Mouse (Mus musculus): Measurements from ENCODE around the gene Lrp11. TPM values are rescaled to one million over a fixed set of nuclear protein-coding genes. Genes with fewer than 3 reads are reported as not detected.

Gene Lrp11
- 1.3 and 2.2 TPM in 2 replicates for polyA plus RNA-seq (2012; rRNA removed)

GRCm38 (mm10) chr10:7589592-7590233 is at the start of gene Lrp11:
Gene Lrp11 (plus strand): TSS chr10:7589800.
- TF ChIP-seq CTCF (IDR thresholded peaks at IDR 0.05; ENCODE audit: extremely low read depth, insufficient read depth, insufficient read length, insufficient replicate concordance) = no peak
- TF ChIP-seq POLR2A (IDR thresholded peaks at IDR 0.05; ENCODE audit: low read depth, low read length) = no peak
- WGBS = under 1% methylated on average over 67 of the region's 76 CpGs
- H3K27ac ChIP-seq (ENCODE audit: insufficient read depth, low read length) = peak within 1 kb of the TSS; percentile 56
- H3K36me3 ChIP-seq (ENCODE audit: control insufficient read depth, insufficient read depth, low read length) = no peaks in the 10 kb centered on the region
- H3K27me3 ChIP-seq (ENCODE audit: control insufficient read depth, insufficient read depth, low read length) = peaks cover 2% of the 10 kb centered on the region; the same call in 1 of the 2 replicates
- peak within 1 kb of the TSS; percentile 90 for H3K4me3 ChIP-seq (ENCODE audit: extremely low read depth, insufficient read depth, insufficient read length)
- peaks cover 3% of the 10 kb centered on the region; the same call in 1 of the 2 replicates for H3K4me1 ChIP-seq (ENCODE audit: control insufficient read depth, insufficient read depth, insufficient read length)
- DNase-seq (ENCODE audit: low read depth in 1 of 2, low spot score in 2 of 2) = peak; percentile 81 to 93

- Histone ChIP-seq H3K4me3 (ENCODE audit: extremely low read depth, insufficient read depth, insufficient read length) (no peak overlapping the region), H3K27ac (ENCODE audit: insufficient read depth, low read length) (no peak overlapping the region), H3K36me3 (ENCODE audit: control insufficient read depth, insufficient read depth, low read length) (no peaks in the 10 kb centered on the region), H3K27me3 (ENCODE audit: control insufficient read depth, insufficient read depth, low read length) (no peaks in the 10 kb centered on the region), H3K4me1 (ENCODE audit: control insufficient read depth, insufficient read depth, insufficient read length) (no peaks in the 10 kb centered on the region)
- TF ChIP-seq CTCF (IDR thresholded peaks at IDR 0.05; ENCODE audit: extremely low read depth, insufficient read depth, insufficient read length, insufficient replicate concordance) = peak; percentile 39; the same call in 1 of the 2 replicates
- no peak for TF ChIP-seq POLR2A (IDR thresholded peaks at IDR 0.05; ENCODE audit: low read depth, low read length)
- peak; percentile 15 to 33 for DNase-seq (ENCODE audit: low read depth in 1 of 2, low spot score in 2 of 2)
Observed at GRCm38 (mm10) chr10:7578002-7578401, 11.6 kb upstream of the Lrp11 start.

- TF ChIP-seq POLR2A (IDR thresholded peaks at IDR 0.05; ENCODE audit: low read depth, low read length) (no peak), CTCF (IDR thresholded peaks at IDR 0.05; ENCODE audit: extremely low read depth, insufficient read depth, insufficient read length, insufficient replicate concordance) (no peak)
- H3K27me3 ChIP-seq (ENCODE audit: control insufficient read depth, insufficient read depth, low read length) = no peaks in the 10 kb centered on the region
- WGBS = 93% methylated on average over 2 of the region's 2 CpGs
- no peak overlapping the region for H3K4me3 ChIP-seq (ENCODE audit: extremely low read depth, insufficient read depth, insufficient read length)
- H3K36me3 ChIP-seq (ENCODE audit: control insufficient read depth, insufficient read depth, low read length) = no peaks in the 10 kb centered on the region
- no peaks in the 10 kb centered on the region for H3K4me1 ChIP-seq (ENCODE audit: control insufficient read depth, insufficient read depth, insufficient read length)
- DNase-seq (ENCODE audit: low read depth in 1 of 2, low spot score in 2 of 2) = no peak
- H3K27ac ChIP-seq (ENCODE audit: insufficient read depth, low read length) = no peak overlapping the region
Observed at GRCm38 (mm10) chr10:7581401-7581800, 8.2 kb upstream of the Lrp11 start.

- no peak for DNase-seq (ENCODE audit: low read depth in 1 of 2, low spot score in 2 of 2)
- Histone ChIP-seq H3K4me1 (ENCODE audit: control insufficient read depth, insufficient read depth, insufficient read length) (no peaks in the 10 kb centered on the region), H3K4me3 (ENCODE audit: extremely low read depth, insufficient read depth, insufficient read length) (no peak overlapping the region), H3K36me3 (ENCODE audit: control insufficient read depth, insufficient read depth, low read length) (no peaks in the 10 kb centered on the region), H3K27ac (ENCODE audit: insufficient read depth, low read length) (no peak overlapping the region), H3K27me3 (ENCODE audit: control insufficient read depth, insufficient read depth, low read length) (no peaks in the 10 kb centered on the region)
- WGBS = 17% methylated on average over 11 of the region's 11 CpGs
- TF ChIP-seq CTCF (IDR thresholded peaks at IDR 0.05; ENCODE audit: extremely low read depth, insufficient read depth, insufficient read length, insufficient replicate concordance) (no peak), POLR2A (IDR thresholded peaks at IDR 0.05; ENCODE audit: low read depth, low read length) (no peak)
Observed at GRCm38 (mm10) chr10:7582157-7582890, 7.3 kb upstream of the Lrp11 start.

GRCm38 (mm10) chr10:7582891-7583557 is 6.6 kb upstream of the Lrp11 start:
- Histone ChIP-seq H3K36me3 (ENCODE audit: control insufficient read depth, insufficient read depth, low read length) (no peaks in the 10 kb centered on the region), H3K27me3 (ENCODE audit: control insufficient read depth, insufficient read depth, low read length) (no peaks in the 10 kb centered on the region), H3K4me3 (ENCODE audit: extremely low read depth, insufficient read depth, insufficient read length) (no peak overlapping the region), H3K4me1 (ENCODE audit: control insufficient read depth, insufficient read depth, insufficient read length) (no peaks in the 10 kb centered on the region), H3K27ac (ENCODE audit: insufficient read depth, low read length) (no peak overlapping the region)
- WGBS = 54% methylated on average over 7 of the region's 7 CpGs
- TF ChIP-seq CTCF (IDR thresholded peaks at IDR 0.05; ENCODE audit: extremely low read depth, insufficient read depth, insufficient read length, insufficient replicate concordance) = no peak
- no peak for TF ChIP-seq POLR2A (IDR thresholded peaks at IDR 0.05; ENCODE audit: low read depth, low read length)
- DNase-seq (ENCODE audit: low read depth in 1 of 2, low spot score in 2 of 2) = no peak

GRCm38 (mm10) chr10:7586771-7587170 is 2.8 kb upstream of the Lrp11 start:
- WGBS = 53% methylated on average over 2 of the region's 2 CpGs
- H3K36me3 ChIP-seq (ENCODE audit: control insufficient read depth, insufficient read depth, low read length) = no peaks in the 10 kb centered on the region
- no peak overlapping the region for H3K27ac ChIP-seq (ENCODE audit: insufficient read depth, low read length)
- no peak overlapping the region for H3K4me3 ChIP-seq (ENCODE audit: extremely low read depth, insufficient read depth, insufficient read length)
- TF ChIP-seq POLR2A (IDR thresholded peaks at IDR 0.05; ENCODE audit: low read depth, low read length) = no peak
- TF ChIP-seq CTCF (IDR thresholded peaks at IDR 0.05; ENCODE audit: extremely low read depth, insufficient read depth, insufficient read length, insufficient replicate concordance) = no peak
- no peak for DNase-seq (ENCODE audit: low read depth in 1 of 2, low spot score in 2 of 2)
- H3K27me3 ChIP-seq (ENCODE audit: control insufficient read depth, insufficient read depth, low read length) = peaks cover 2% of the 10 kb centered on the region; the same call in 1 of the 2 replicates
- H3K4me1 ChIP-seq (ENCODE audit: control insufficient read depth, insufficient read depth, insufficient read length) = peaks cover 3% of the 10 kb centered on the region; the same call in 1 of the 2 replicates

Measured in spleen, adult 2 months (tissue).